Mouse (Mus musculus): ENCODE measurements around the gene Srl.

DNA sequence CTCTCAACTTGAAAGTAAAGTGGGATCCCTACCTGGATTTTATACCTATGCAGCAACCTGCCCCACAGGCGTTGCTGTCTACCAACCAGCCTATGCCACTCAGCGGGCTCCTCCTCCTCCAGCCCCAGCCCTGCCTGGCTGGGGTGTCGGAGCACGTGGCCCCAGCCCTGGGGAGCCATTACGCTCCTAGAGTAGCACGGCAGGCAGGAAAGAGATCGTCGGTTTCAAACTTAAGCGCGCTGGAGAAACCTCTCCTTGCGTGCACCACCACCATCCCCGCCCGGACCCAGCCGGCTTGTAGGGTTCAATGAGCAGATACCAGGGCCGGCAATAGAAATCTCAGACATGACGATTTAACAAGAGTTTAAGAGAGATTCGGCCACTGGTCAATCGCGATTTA, 16.3 kb upstream of the Srl start:
- TF ChIP-seq CTCF (IDR thresholded peaks at IDR 0.05), result no peak
- TF ChIP-seq POLR2A (IDR thresholded peaks at IDR 0.05; ENCODE audit: insufficient read depth, low read depth, low read length), result no peak; the same call in 1 of the 2 replicates
